Mouse (Mus musculus): ENCODE measurements around the gene Lasp1. TPM values are rescaled to one million over a fixed set of nuclear protein-coding genes. Genes with fewer than 3 reads are reported as not detected.
"Not testable (repeated sequence)": the region's sequence is repeated elsewhere in the genome, so short reads cannot be mapped to it uniquely, and the experiment has no call there.

The Lasp1 gene
- total RNA-seq, 2 experiments from 2014 or later, result 14.2 to 15.4 TPM

- intact Hi-C loops (cut with DNase I), result no loop called here
- no peak for DNase-seq
Measured at GRCm38 (mm10) chr11:97850367-97850766, 51.6 kb downstream of the Lasp1 start.

GRCm38 (mm10) chr11:97851601-97852000 is 52.8 kb downstream of the Lasp1 start:
- intact Hi-C loops (cut with DNase I), result no loop called here
- DNase-seq, result no peak

- intact Hi-C loops (cut with DNase I), result no loop called here
- DNase-seq, result no peak
Measured at GRCm38 (mm10) chr11:97855473-97855872, 56.7 kb downstream of the Lasp1 start.

- DNase-seq, result no peak
- intact Hi-C loops (cut with DNase I), result no loop called here
Measured at GRCm38 (mm10) chr11:97862148-97862547, 63.3 kb downstream of the Lasp1 start.

- intact Hi-C loops (cut with DNase I), result no loop called here
- no peak for DNase-seq
Measured at GRCm38 (mm10) chr11:97865421-97865820, 66.6 kb downstream of the Lasp1 start.

GRCm38 (mm10) chr11:97866091-97866888 is 67.5 kb downstream of the Lasp1 start:
- intact Hi-C loops (cut with DNase I), result no loop called here
- no peak for DNase-seq

GRCm38 (mm10) chr11:97867591-97867990 is 68.8 kb downstream of the Lasp1 start:
- DNase-seq, result no peak
- intact Hi-C loops (cut with DNase I), result no loop called here

- intact Hi-C loops (cut with DNase I); DNase-seq: not testable (repeated sequence)
Measured at GRCm38 (mm10) chr11:97872378-97872777, 73.6 kb downstream of the Lasp1 start.

GRCm38 (mm10) chr11:97874396-97874795 is 75.6 kb downstream of the Lasp1 start:
- intact Hi-C loops (cut with DNase I), result no loop called here

GRCm38 (mm10) chr11:97877341-97877740 is 78.5 kb downstream of the Lasp1 start:
- intact Hi-C loops (cut with DNase I), result no loop called here
- DNase-seq, result no peak

More at GRCm38 (mm10) chr11:97874396-97874795, 75.6 kb downstream of the Lasp1 start:
- DNase-seq, result no peak

- DNase-seq, result no peak
- intact Hi-C loops (cut with DNase I), result no loop called here
Measured at GRCm38 (mm10) chr11:97880362-97880761, 81.6 kb downstream of the Lasp1 start.

GRCm38 (mm10) chr11:97883542-97883917 is 84.7 kb downstream of the Lasp1 start:
- intact Hi-C loops (cut with DNase I), result loop anchor here (2.0 kb wide), 1 partner anchor 85 kb away; the partner anchor contains the start of gene Lasp1
- DNase-seq, result peak; percentile 43 to 51

GRCm38 (mm10) chr11:97883918-97884600 is 85.3 kb downstream of the Lasp1 start, which contains the start of gene Fbxo47:
TSS of gene Fbxo47 (minus strand) at chr11:97884154.
- peak; percentile 94 to 95 for DNase-seq
- intact Hi-C loops (cut with DNase I), result loop anchor here (2.0 kb wide), 2 partner anchors 85 to 91 kb away; partner anchors contain the start of gene Lasp1

- intact Hi-C loops (cut with DNase I), result loop anchor here (2.0 kb wide), 1 partner anchor 92 kb away; no protein-coding TSS in a partner anchor
- no peak for DNase-seq
Measured at GRCm38 (mm10) chr11:97884601-97885185, 85.9 kb downstream of the Lasp1 start.

- intact Hi-C loops (cut with DNase I), result loop anchor here (2.0 kb wide), 1 partner anchor 93 kb away; no protein-coding TSS in a partner anchor
- DNase-seq, result no peak
Measured at GRCm38 (mm10) chr11:97885296-97885915, 86.6 kb downstream of the Lasp1 start.

Other genes starting within 250 kb of the Lasp1 start
- under 1 TPM; 0.59 to 0.72 TPM for gene Srcin1, start 222.8 kb upstream of the Lasp1 start, total RNA-seq (2021)
- gene Epop, start 169.3 kb upstream of the Lasp1 start, total RNA-seq (2021), result 1 to 10 TPM in 1 of 2 experiments, under 1 TPM in 1; 0.91 to 1.2 TPM
- 10 to 100 TPM; 40.7 to 46.4 TPM for gene Mllt6, start 135.6 kb upstream of the Lasp1 start, total RNA-seq (2021)
- gene Cisd3, start 113.2 kb upstream of the Lasp1 start, total RNA-seq (2021), result 100 to 1,000 TPM; 103 to 108 TPM
- 1 to 10 TPM; 2.1 to 2.3 TPM for gene Pcgf2, start 98.5 kb upstream of the Lasp1 start, total RNA-seq (2021)
- gene Psmb3, start 95.6 kb upstream of the Lasp1 start, total RNA-seq (2021), result 100 to 1,000 TPM; 124 to 129 TPM
- gene Pip4k2b, start 54.3 kb upstream of the Lasp1 start, total RNA-seq (2021), result 10 to 100 TPM; 44.0 to 47.0 TPM
- gene Cwc25, start 32.4 kb upstream of the Lasp1 start, total RNA-seq (2021), result 1 to 10 TPM; 5.5 to 5.7 TPM
- not detected for gene 1700001P01Rik, start 23.1 kb upstream of the Lasp1 start, total RNA-seq (2021)
- 100 to 1,000 TPM; 349 to 430 TPM for gene Rpl23, start 16.6 kb upstream of the Lasp1 start, total RNA-seq (2021)
- under 1 TPM; 0.31 to 0.64 TPM for gene B230217C12Rik, start 41.8 kb downstream of the Lasp1 start, total RNA-seq (2021)
- gene Fbxo47, start 85.2 kb downstream of the Lasp1 start, total RNA-seq (2021), result not detected
- gene Plxdc1, start 187.4 kb downstream of the Lasp1 start, total RNA-seq (2021), result 1 to 10 TPM; 2.8 to 3.7 TPM
- gene Arl5c, start 197.2 kb downstream of the Lasp1 start, total RNA-seq (2021), result under 1 TPM; 0.32 to 0.79 TPM
- gene Cacnb1, start 224.0 kb downstream of the Lasp1 start, total RNA-seq (2021), result 100 to 1,000 TPM; 215 to 243 TPM
- gene Rpl19, start 227.7 kb downstream of the Lasp1 start, total RNA-seq (2021), result 100 to 1,000 TPM; 368 to 452 TPM

Data from gastrocnemius, postnatal 36 days (tissue).